Mouse (Mus musculus): ENCODE results near the gene Pcdh17. TPM values are rescaled to one million over a fixed set of nuclear protein-coding genes. Genes with fewer than 3 reads are reported as not detected.
A peak's percentile ranks its signal among the peaks of the same experiment; 100 is the strongest.

Pcdh17 gene
- polyA plus RNA-seq, 1 experiment: 9.3 TPM

DNA sequence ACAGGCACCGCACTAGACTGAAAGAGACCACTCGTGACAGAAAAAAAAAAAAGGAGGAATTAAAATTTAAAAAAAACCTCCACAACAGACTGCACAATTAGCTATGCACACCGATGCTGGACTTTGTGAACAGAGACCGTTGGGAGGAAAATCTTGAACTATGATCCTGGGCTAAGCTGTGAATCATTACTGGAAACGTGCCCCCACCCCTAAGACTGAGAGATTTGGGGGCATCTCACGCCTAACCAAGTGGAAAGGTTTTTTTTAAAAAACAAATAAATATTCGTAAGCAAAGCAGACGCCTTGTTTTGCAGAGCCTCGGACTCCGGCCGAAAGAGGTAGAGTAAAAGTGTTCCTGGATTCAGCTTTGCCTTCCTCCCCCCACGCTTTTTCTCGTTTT, 398 bp downstream of the Pcdh17 start:
- under 1% methylated on average over 13 of the region's 13 CpGs for WGBS
- Histone ChIP-seq H3K4me1 (ENCODE audit: control insufficient read depth, insufficient read depth, low read length) (peaks cover 7% of the 10 kb centered on the region; the same call in 1 of the 2 replicates), H3K27ac (ENCODE audit: insufficient read depth, low read length) (no peak overlapping the region), H3K27me3 (ENCODE audit: control insufficient read depth, insufficient read depth, low read length) (peaks cover 6% of the 10 kb centered on the region; the same call in 1 of the 2 replicates), H3K4me3 (replicated peaks; ENCODE audit: insufficient read depth, low read depth, low read length) (peak overlapping the region; percentile 95)
- TF ChIP-seq POLR2A (IDR thresholded peaks at IDR 0.05; ENCODE audit: borderline replicate concordance, insufficient read depth, low read length) (no peak), CTCF (IDR thresholded peaks at IDR 0.05; ENCODE audit: borderline replicate concordance, insufficient read depth, low read depth, low read length) (no peak)
- DNase-seq: peak in 1 of 2 experiments; percentile 3

DNA sequence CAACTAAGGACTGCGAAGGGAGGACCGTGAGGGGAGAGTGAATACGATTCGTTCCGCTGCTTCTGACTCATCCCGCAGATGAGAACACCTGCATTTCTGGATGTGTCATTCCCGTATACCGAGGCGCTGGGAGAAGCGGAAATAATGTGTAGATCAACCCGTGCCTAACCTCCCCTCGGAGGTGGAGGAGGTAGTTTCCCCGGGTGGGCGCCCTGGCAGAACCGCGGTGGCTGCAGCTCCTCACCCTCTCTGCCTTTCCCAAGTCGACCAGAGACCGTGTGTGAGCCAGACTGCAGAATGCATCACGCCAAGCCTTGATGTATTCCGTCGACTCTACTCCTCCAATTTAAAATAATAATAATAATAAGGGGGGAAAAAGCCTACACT, 906 bp downstream of the Pcdh17 start:
- peaks cover 6% of the 10 kb centered on the region; the same call in 1 of the 2 replicates for H3K27me3 ChIP-seq (ENCODE audit: control insufficient read depth, insufficient read depth, low read length)
- TF ChIP-seq POLR2A (IDR thresholded peaks at IDR 0.05; ENCODE audit: borderline replicate concordance, insufficient read depth, low read length) (no peak), CTCF (IDR thresholded peaks at IDR 0.05; ENCODE audit: borderline replicate concordance, insufficient read depth, low read depth, low read length) (no peak)
- peak; percentile 22 to 50 for DNase-seq
- no peak overlapping the region for H3K27ac ChIP-seq (ENCODE audit: insufficient read depth, low read length)
- peak overlapping the region; percentile 95 for H3K4me3 ChIP-seq (replicated peaks; ENCODE audit: insufficient read depth, low read depth, low read length)
- WGBS: under 1% methylated on average over 21 of the region's 21 CpGs
- H3K4me1 ChIP-seq (ENCODE audit: control insufficient read depth, insufficient read depth, low read length): peaks cover 7% of the 10 kb centered on the region; the same call in 1 of the 2 replicates

DNA sequence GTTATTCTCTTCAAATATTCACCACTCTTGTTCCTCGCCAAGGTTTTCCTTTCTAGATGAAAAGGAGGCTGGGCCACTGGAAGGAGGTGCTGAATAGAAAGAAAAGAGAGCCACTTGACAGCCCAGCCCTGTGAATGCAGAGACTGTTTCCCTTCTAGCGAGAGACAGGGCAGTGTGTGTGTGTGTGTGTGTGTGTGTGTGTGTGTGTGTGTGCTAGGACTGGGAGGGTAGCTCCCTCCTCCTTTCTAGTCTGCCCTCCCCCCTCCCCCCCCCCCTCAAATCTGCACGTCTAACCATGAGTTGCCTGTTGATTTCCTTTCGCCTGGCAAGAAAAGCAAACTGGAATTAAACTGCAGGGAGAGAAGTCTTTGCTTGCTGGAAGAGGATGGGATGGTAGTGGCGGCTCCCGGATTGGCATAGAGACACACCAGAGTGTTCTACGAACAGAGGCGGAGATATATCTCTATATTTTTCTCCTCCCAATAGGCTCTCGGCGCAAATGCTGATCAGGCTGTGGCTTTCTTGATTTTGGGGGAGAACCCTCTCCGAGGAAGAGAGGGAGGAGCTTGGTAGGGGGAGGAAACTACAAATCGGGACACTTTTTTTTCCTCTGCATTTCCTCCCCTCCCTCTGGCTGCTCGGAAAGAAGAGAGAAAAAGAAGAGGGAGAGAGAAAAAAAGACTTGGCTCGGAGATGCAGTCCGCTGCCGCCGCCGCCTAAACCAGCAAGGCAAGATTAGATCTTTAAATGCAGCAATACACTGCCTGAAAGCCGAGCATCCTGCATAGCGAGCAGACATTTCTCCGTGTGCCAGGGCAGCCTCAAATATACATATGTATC, 1.5 kb downstream of the Pcdh17 start:
- 2% methylated on average over 21 of the region's 21 CpGs for WGBS

DNA sequence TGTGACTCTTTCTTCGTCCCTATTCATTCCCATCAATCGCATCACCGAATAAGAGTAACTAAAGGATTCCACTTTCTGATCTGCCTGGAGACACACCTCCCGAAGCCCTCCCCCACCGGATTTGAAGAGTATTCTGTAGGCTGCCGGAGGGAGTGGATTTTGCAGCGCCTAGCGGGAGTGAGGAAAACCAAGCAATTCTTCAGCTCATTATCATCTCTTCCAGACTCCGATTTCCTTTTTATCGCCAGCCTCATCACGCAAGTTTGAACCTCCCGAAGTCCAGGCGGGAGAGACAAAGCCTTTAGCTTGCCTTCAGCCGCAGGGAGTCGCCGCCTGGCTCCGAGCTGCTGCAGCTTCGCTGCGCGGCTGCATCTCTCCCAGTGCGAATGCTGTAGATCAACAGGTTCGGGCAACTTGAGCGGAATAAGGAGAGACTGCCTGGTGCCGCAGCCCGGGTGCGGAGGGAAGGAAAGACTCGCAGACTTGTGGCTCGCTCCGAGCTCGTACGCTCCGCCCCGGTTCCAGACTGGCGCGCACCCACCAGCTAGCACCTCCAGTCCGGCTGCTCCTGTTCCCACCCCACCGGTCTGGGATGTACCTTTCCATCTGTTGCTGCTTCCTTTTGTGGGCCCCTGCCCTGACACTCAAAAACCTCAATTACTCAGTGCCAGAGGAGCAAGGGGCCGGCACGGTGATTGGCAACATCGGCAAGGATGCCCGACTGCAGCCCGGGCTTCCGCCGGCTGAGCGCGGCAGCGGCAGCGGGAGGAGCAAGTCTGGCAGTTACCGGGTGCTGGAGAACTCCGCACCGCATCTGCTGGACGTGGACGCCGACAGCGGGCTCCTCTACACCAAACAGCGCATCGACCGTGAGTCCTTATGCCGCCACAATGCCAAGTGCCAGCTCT, 2.4 kb downstream of the Pcdh17 start:
- under 1% methylated on average over 59 of the region's 59 CpGs for WGBS
- Histone ChIP-seq H3K4me3 (replicated peaks; ENCODE audit: insufficient read depth, low read depth, low read length) (peak overlapping the region; percentile 64), H3K4me1 (ENCODE audit: control insufficient read depth, insufficient read depth, low read length) (peaks cover 7% of the 10 kb centered on the region; the same call in 1 of the 2 replicates), H3K27me3 (ENCODE audit: control insufficient read depth, insufficient read depth, low read length) (peaks cover 6% of the 10 kb centered on the region; the same call in 1 of the 2 replicates), H3K27ac (ENCODE audit: insufficient read depth, low read length) (no peak overlapping the region)
- DNase-seq: peak; percentile 36 to 58
- TF ChIP-seq CTCF (IDR thresholded peaks at IDR 0.05; ENCODE audit: borderline replicate concordance, insufficient read depth, low read depth, low read length): no peak
- no peak for TF ChIP-seq POLR2A (IDR thresholded peaks at IDR 0.05; ENCODE audit: borderline replicate concordance, insufficient read depth, low read length)

More for the DNA sequence above, 1.5 kb downstream of the Pcdh17 start:
- Histone ChIP-seq H3K4me1 (ENCODE audit: control insufficient read depth, insufficient read depth, low read length) (peaks cover 7% of the 10 kb centered on the region; the same call in 1 of the 2 replicates), H3K4me3 (replicated peaks; ENCODE audit: insufficient read depth, low read depth, low read length) (peak overlapping the region; percentile 95), H3K27me3 (ENCODE audit: control insufficient read depth, insufficient read depth, low read length) (peaks cover 6% of the 10 kb centered on the region; the same call in 1 of the 2 replicates), H3K27ac (ENCODE audit: insufficient read depth, low read length) (no peak overlapping the region)
- DNase-seq: peak; percentile 23 to 29
- TF ChIP-seq CTCF (IDR thresholded peaks at IDR 0.05; ENCODE audit: borderline replicate concordance, insufficient read depth, low read depth, low read length): no peak
- TF ChIP-seq POLR2A (IDR thresholded peaks at IDR 0.05; ENCODE audit: borderline replicate concordance, insufficient read depth, low read length): no peak

DNA sequence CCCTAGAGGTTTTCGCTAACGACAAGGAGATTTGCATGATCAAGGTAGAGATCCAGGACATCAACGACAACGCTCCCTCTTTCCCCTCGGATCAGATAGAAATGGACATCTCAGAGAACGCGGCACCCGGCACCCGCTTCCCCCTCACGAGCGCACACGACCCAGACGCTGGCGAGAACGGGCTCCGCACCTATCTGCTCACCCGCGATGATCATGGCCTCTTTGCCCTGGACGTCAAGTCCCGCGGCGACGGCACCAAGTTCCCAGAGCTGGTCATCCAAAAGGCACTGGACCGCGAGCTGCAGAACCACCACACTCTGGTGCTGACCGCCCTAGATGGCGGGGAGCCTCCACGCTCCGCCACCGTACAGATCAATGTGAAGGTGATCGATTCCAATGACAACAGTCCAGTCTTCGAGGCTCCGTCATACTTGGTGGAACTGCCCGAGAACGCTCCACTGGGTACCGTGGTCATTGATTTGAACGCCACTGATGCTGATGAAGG, 3.1 kb downstream of the Pcdh17 start:
- no peak overlapping the region for H3K27ac ChIP-seq (ENCODE audit: insufficient read depth, low read length)
- peak overlapping the region; percentile 64 for H3K4me3 ChIP-seq (replicated peaks; ENCODE audit: insufficient read depth, low read depth, low read length)
- DNase-seq: no peak
- no peak for TF ChIP-seq POLR2A (IDR thresholded peaks at IDR 0.05; ENCODE audit: borderline replicate concordance, insufficient read depth, low read length)
- TF ChIP-seq CTCF (IDR thresholded peaks at IDR 0.05; ENCODE audit: borderline replicate concordance, insufficient read depth, low read depth, low read length): no peak
- H3K4me1 ChIP-seq (ENCODE audit: control insufficient read depth, insufficient read depth, low read length): peaks cover 7% of the 10 kb centered on the region; the same call in 1 of the 2 replicates
- peaks cover 6% of the 10 kb centered on the region; the same call in 1 of the 2 replicates for H3K27me3 ChIP-seq (ENCODE audit: control insufficient read depth, insufficient read depth, low read length)
- 2% methylated on average over 37 of the region's 37 CpGs for WGBS

DNA sequence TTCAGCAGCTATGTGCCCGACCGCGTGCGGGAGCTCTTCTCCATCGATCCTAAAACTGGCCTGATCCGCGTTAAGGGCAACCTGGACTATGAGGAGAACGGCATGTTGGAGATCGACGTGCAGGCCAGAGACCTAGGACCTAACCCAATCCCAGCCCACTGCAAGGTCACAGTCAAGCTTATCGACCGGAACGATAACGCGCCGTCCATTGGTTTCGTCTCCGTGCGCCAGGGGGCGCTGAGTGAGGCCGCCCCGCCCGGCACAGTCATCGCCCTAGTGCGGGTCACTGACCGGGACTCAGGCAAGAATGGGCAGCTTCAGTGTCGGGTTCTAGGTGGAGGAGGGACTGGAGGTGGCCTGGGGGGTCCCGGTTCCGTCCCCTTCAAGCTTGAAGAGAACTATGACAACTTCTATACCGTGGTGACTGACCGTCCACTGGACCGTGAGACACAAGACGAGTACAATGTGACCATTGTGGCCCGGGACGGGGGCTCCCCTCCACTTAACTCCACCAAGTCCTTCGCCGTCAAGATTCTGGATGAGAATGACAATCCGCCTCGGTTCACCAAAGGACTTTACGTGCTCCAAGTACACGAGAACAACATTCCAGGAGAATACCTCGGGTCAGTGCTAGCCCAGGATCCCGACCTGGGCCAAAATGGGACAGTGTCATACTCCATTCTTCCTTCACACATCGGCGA, 3.7 kb downstream of the Pcdh17 start:
- peak; percentile 40; the same call in 1 of the 2 replicates for TF ChIP-seq CTCF (IDR thresholded peaks at IDR 0.05; ENCODE audit: borderline replicate concordance, insufficient read depth, low read depth, low read length)
- no peak for TF ChIP-seq POLR2A (IDR thresholded peaks at IDR 0.05; ENCODE audit: borderline replicate concordance, insufficient read depth, low read length)
- 5% methylated on average over 45 of the region's 45 CpGs for WGBS
- H3K27me3 ChIP-seq (ENCODE audit: control insufficient read depth, insufficient read depth, low read length): peaks cover 6% of the 10 kb centered on the region; the same call in 1 of the 2 replicates
- H3K27ac ChIP-seq (ENCODE audit: insufficient read depth, low read length): no peak overlapping the region
- H3K4me1 ChIP-seq (ENCODE audit: control insufficient read depth, insufficient read depth, low read length): peaks cover 7% of the 10 kb centered on the region; the same call in 1 of the 2 replicates
- peak overlapping the region; percentile 64 for H3K4me3 ChIP-seq (replicated peaks; ENCODE audit: insufficient read depth, low read depth, low read length)
- DNase-seq: peak; percentile 30 to 53

All from cerebellum, adult 2 months (tissue).